Mouse (Mus musculus) forebrain, embryonic 10.5 days (tissue): Measurements from ENCODE around the gene Cbwd1. TPM values are rescaled to one million over a fixed set of nuclear protein-coding genes. Genes with fewer than 3 reads are reported as not detected.

ENCODE experiments used
- DNase-seq: peaks from one replicate; pipeline ENCODE4 v3.0.0-alpha.2; 2017; ENCODE audit warnings: low spot score; ENCODE audit errors: extremely low spot score
- H3K27ac ChIP-seq: fragments of 300-500 bp; sonication (generic); 2 replicates; pipeline ENCODE4 v1.5.1; 2016; ENCODE audit warnings: mild to moderate bottlenecking
- H3K27me3 ChIP-seq: fragments of 300-500 bp; sonication (generic); 2 replicates; pipeline ENCODE4 v1.6.1; 2016; ENCODE audit warnings: mild to moderate bottlenecking; ENCODE audit not compliant: poor library complexity, severe bottlenecking
- H3K36me3 ChIP-seq: fragments of 300-500 bp; sonication (generic); replicated peaks from 2 replicates; pipeline ENCODE4 v1.6.1; 2016; ENCODE audit warnings: mild to moderate bottlenecking, moderate library complexity
- H3K4me1 ChIP-seq: fragments of 300-500 bp; sonication (generic); 2 replicates; pipeline ENCODE4 v1.6.1; 2016
- H3K4me3 ChIP-seq: fragments of 300-500 bp; sonication (generic); 2 replicates; pipeline ENCODE4 v1.5.1; 2016; ENCODE audit warnings: mild to moderate bottlenecking, moderate library complexity
- H3K9me3 ChIP-seq: fragments of 300-500 bp; sonication (generic); 2 replicates; pipeline ENCODE4 v1.6.1; 2016; ENCODE audit warnings: mild to moderate bottlenecking, moderate library complexity
- WGBS: fragments of 180-500 bp; shearing (Covaris S2); methylation state at CpG from one replicate; pipeline ENCODE4 v1.1.7; 2016; 5-methylcytosine and 5-hydroxymethylcytosine counted together
- polyA plus RNA-seq: library from polyadenylated mRNA; unstranded; fragments of >200 nt; fragmentation: Nextera tagmentation; extraction: Ambion mirVana; gene quantifications from 2 replicates; pipeline ENCODE4 v1.2.1, GENCODE M21; 2016

Gene Cbwd1
- polyA plus RNA-seq, result 22.1 and 22.3 TPM in 2 replicates

DNA sequence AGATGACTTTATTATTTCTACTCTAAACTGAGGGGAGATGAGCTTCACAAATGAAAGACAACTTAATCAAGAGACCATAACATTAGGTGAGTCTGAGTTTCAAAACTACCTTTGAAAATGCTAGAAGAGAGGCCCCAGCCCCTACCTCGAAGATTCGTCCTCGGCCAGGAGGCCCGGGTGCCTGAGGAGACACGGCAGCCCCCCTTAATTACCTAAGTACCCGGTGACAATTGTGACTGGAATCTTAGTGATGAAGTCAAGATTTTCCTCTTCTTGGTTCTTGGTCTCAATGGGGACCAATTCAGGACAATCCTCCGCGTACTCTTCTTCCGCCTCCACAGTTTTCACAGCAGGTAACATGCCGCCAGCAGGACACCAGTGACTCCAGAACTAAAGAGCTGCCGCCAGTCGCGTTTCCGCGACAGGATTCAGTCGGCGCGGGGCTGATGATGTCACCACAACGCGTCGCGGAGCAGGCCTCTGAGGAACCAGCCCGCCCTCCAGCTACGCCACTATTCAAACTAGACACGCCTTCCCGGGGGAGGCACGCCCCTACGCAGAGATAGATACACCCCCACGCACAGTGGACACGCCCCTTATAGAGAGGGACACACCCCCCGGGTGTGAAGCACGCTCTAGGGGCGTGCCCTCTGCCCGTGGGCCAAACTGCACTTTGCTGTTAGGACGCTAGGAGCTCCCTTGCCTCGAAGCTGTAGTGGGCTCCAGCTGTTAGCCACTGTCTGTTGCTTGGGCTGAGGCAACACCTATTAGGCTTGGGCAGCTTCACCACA lies at the start of gene Cbwd1:
Gene Cbwd1 (minus strand): TSS at position 439 of the 791 bp plus-strand sequence.
- WGBS, result 0% methylated on average over 36 of the region's 36 CpGs
- H3K27ac ChIP-seq, result peak within 1 kb of the TSS; percentile 83
- DNase-seq, result peak; percentile 98

DNA sequence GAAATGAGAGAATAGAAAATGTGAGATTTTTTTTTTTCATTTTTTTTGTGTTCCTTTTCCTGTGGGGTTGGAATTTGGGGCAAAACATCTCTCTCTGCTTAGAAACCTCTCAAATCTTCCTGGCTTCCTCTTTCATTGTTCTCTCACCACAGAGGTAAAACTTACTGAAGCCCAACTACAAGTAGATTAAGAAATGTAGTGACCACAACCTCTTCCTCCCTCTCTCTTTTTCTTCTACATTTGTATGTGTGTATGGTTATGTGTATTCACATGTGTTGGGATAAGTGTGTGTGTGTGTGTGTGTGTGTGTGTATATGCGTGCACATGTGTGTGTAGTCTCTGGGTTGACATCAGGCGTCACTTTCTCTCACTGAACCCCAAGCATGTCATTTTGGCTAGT lies 47.1 kb upstream of the Cbwd1 start:
- Histone ChIP-seq H3K9me3 (no peaks in the 10 kb centered on the region), H3K27me3 (peaks cover 6% of the 10 kb centered on the region; the same call in 1 of the 2 replicates), H3K4me3 (no peak overlapping the region), H3K27ac (no peak overlapping the region), H3K36me3 (no peaks in the 10 kb centered on the region), H3K4me1 (no peaks in the 10 kb centered on the region)
- no peak for DNase-seq
- WGBS, result 94% methylated on average over 2 of the region's 2 CpGs

More for the DNA sequence above, at the start of gene Cbwd1:
- H3K4me1 ChIP-seq, result peaks cover 12% of the 10 kb centered on the region
- peak within 1 kb of the TSS; percentile 68 for H3K4me3 ChIP-seq
- no peaks in the 10 kb centered on the region for H3K9me3 ChIP-seq
- H3K27me3 ChIP-seq, result no peaks in the 10 kb centered on the region
- H3K36me3 ChIP-seq, result peaks cover 14% of the 10 kb centered on the region

DNA sequence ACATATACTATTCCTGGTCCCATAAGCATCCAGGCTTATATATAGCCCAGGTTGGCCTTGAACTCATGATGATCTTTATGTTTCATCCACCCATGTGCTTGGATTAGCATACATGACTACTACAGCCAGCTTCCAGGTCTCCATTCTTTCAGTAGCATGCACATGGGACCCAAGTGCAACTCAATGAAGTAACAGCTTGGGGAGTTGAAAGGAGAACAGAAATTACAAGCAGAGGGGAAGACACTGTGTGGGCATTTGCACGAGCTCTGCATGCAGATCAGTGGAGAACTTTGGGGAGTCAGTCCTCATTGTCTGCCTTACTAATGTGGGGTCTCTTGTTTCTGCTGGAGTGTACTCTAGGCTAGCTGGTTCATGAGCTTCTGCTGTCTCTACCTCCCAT lies 45.3 kb upstream of the Cbwd1 start:
- Histone ChIP-seq H3K4me3 (no peak overlapping the region), H3K27me3 (peaks cover 23% of the 10 kb centered on the region), H3K4me1 (no peaks in the 10 kb centered on the region), H3K27ac (no peak overlapping the region), H3K9me3 (no peaks in the 10 kb centered on the region), H3K36me3 (no peaks in the 10 kb centered on the region)
- 70% methylated on average over 1 of the region's 1 CpGs for WGBS
- no peak for DNase-seq

DNA sequence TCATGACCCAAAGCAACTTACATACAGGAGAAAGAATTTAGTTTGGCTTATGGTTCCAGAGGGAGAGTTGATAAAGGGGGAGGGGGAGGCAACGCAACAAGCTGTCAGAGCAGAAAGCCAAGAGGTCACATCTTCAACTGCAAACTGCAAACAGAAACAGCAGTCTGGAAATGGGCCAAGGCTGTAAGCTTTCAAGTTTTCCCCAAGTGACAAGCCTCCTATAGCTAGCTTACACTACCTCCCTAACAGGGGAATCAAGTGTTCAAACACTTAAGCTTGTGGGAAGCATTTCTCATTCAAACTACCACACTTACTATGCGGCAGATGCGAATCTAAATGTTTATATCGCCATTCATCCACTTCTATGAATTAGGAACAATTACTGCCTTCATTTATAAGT lies 42.4 kb upstream of the Cbwd1 start:
- no peak overlapping the region for H3K27ac ChIP-seq
- H3K4me3 ChIP-seq, result no peak overlapping the region
- no peak for DNase-seq
- H3K27me3 ChIP-seq, result peaks cover 52% of the 10 kb centered on the region
- H3K4me1 ChIP-seq, result peaks cover 13% of the 10 kb centered on the region
- WGBS, result 85% methylated on average over 4 of the region's 4 CpGs
- no peaks in the 10 kb centered on the region for H3K36me3 ChIP-seq
- H3K9me3 ChIP-seq, result no peaks in the 10 kb centered on the region

DNA sequence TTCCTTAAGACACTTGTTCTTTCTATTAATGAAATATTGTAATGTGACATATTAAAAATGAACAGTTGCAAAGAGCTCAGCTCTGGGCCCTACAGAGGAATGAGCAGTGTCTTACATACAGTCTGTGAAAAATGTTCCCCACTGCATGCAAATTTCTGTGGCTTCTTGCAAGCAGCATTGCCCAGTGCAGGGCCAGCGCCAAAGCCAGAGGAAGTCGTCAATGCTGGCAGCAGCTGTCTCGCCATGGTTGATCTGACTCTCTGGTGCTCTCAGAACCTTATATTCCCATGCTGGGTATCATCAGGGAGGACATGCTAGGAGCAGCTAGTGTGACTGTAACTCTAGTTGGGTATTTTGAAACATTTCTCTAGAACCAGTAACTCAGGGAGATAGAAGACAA lies 41.4 kb upstream of the Cbwd1 start:
- DNase-seq, result no peak

DNA sequence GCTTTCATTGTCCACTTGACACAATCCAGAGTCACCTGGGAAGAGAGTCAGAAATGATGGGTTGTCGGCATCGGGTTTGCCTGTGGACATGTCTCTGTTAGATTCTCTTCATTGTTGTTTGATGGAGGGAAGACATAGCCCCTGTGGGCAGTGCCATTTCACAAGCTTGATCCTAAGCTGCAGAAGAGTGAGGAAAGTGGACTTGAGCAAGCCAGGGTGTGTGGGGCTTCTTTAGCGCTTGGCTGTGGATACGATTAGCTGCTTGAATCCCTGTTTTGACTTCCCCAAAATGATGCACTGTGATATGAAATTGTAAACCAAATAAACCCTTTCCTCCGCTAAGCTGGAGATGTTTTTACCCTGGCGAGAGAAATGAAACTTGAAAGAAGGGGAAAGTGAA lies 40.6 kb upstream of the Cbwd1 start:
- no peak for DNase-seq
- no peaks in the 10 kb centered on the region for H3K9me3 ChIP-seq
- 91% methylated on average over 6 of the region's 6 CpGs for WGBS
- peaks cover 13% of the 10 kb centered on the region for H3K4me1 ChIP-seq
- H3K27ac ChIP-seq, result no peak overlapping the region
- H3K4me3 ChIP-seq, result no peak overlapping the region
- H3K27me3 ChIP-seq, result peaks cover 70% of the 10 kb centered on the region
- H3K36me3 ChIP-seq, result no peaks in the 10 kb centered on the region

More for the DNA sequence above, 41.4 kb upstream of the Cbwd1 start:
- H3K4me3 ChIP-seq, result no peak overlapping the region
- no peak overlapping the region for H3K27ac ChIP-seq
- peaks cover 13% of the 10 kb centered on the region for H3K4me1 ChIP-seq
- H3K27me3 ChIP-seq, result peaks cover 62% of the 10 kb centered on the region
- H3K9me3 ChIP-seq, result no peaks in the 10 kb centered on the region
- 80% methylated on average over 3 of the region's 3 CpGs for WGBS
- no peaks in the 10 kb centered on the region for H3K36me3 ChIP-seq

DNA sequence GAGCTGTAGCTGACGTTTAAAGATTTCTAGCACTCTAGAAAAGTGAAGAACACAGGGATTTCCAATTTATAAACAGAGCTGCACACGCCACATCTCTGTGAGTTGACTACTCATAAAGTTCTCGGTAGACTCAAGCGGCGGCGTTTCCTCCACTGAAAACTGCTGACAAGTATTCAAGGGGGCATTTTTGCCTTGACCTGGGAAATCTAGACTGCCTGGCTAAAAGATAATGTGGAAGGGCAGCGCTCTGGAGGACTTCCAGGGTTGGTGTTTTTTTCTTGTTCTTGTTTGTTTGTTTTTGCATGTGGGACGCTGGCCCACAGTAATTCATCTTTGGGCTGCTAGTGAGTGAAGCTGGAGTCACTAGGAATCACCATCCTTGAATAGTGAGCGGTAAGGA lies 38.7 kb upstream of the Cbwd1 start:
- no peak overlapping the region for H3K27ac ChIP-seq
- no peaks in the 10 kb centered on the region for H3K36me3 ChIP-seq
- H3K4me3 ChIP-seq, result peak overlapping the region; percentile 78
- peaks cover 13% of the 10 kb centered on the region for H3K4me1 ChIP-seq
- peaks cover 82% of the 10 kb centered on the region for H3K27me3 ChIP-seq
- peak; percentile 25 for DNase-seq
- no peaks in the 10 kb centered on the region for H3K9me3 ChIP-seq
- 46% methylated on average over 9 of the region's 9 CpGs for WGBS

DNA sequence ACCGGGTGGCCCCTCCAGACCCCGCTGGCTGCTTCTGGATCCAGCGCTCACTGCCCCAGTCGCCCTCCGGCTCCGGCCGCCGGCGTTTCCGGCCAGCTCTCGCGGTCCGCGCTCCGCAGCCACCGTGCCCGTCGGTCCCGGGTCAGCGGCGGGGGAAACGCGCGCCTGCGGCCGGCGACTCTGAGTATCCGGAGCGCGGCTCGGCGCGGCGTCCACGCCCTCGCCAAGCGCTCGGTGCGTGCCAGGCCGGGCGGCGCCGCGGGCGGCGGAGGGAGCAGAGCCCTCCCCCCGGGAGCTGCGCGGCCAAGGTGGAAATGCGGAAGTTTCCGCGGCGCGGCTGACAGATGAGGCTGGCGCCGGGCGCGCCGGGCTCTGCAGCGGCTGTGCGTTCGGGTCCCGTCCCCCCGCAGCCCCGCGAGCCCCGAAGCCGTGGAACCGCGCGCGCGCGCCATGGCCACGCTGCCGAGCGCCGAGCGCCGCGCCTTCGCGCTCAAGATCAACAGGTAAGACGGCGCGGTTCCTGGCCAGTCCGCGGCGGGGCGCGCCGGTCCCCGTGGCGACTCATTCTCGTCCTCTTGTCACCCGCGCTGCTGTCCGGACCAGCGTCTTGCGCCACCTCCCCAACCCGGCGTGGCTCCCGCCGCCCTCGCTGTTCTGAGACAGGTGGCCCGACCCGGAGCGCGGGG lies 37.9 kb upstream of the Cbwd1 start, which contains the start of gene Dock8:
Gene Dock8 (plus strand): TSS at position 334 of the 686 bp plus-strand sequence.
- no peaks in the 10 kb centered on the region for H3K9me3 ChIP-seq
- no peaks in the 10 kb centered on the region for H3K36me3 ChIP-seq
- peak; percentile 49 for DNase-seq
- peaks cover 13% of the 10 kb centered on the region for H3K4me1 ChIP-seq
- H3K27ac ChIP-seq, result peak within 1 kb of the TSS; percentile 68
- WGBS, result under 1% methylated on average over 109 of the region's 109 CpGs
- peak within 1 kb of the TSS; percentile 78 for H3K4me3 ChIP-seq
- peaks cover 82% of the 10 kb centered on the region for H3K27me3 ChIP-seq

DNA sequence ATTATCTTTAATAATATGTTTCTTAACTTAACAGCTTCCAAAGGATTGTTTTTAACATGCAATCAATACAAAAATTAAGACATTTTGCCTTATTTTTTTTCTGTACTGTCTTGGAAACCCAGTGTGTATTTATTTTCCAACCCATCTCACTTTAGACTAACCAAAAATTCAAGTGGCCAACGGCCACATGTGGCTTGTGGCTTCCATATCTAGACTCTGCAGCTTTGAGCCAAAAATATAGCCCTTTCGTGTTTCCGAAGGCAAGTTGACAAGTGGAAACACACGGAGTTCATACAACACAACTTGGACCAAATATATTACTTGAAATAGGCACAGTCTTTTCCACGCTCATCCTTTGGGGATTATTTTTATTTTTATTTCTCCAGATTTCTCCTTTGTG lies 37.2 kb upstream of the Cbwd1 start:
- peak overlapping the region; percentile 78; the same call in 1 of the 2 replicates for H3K4me3 ChIP-seq
- H3K4me1 ChIP-seq, result peaks cover 13% of the 10 kb centered on the region
- WGBS, result 74% methylated on average over 5 of the region's 5 CpGs
- H3K9me3 ChIP-seq, result no peaks in the 10 kb centered on the region
- peaks cover 77% of the 10 kb centered on the region for H3K27me3 ChIP-seq
- no peak overlapping the region for H3K27ac ChIP-seq
- no peaks in the 10 kb centered on the region for H3K36me3 ChIP-seq
- DNase-seq, result no peak

DNA sequence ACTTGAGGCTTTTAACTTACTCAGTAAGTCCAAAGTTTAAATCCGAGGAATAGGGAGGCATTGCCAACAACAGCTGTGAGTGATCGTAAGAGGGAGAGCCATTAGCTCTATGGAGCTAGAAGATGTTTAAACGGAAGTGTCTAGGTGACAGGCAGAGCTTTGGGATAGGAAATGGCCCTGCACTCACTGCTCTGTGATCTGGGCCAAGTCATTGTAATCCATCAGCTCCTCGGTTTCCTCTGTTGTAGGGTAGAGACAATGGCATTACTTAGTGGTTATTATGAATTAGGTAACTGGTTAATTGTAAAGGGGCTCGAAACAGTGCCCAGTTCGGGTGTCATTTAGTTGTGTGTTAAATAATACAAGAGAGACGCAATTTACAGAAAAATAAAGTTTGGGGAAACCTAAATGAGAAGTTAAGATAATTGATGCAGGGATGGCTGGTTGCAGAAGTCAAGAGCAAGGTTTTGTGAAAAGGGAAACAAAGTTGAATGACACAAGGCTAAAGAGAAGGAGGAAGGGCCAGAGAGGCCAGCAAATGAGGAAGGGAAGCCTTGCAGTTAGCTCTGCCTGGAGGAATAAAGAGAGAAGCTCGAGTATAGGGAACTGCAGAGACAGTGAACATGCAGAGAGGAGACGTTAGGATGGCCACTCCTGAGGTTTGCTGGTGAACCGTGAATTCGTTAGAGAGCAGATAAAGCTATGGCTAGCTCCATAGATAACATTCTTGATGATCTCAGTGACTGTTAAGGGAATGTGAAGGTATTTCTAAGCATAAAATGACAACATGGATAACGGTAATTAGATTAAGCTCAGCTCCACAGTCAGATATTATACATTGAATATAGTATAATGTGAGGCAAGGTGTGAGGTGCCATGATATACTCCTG lies 35.6 kb upstream of the Cbwd1 start:
- Histone ChIP-seq H3K27me3 (peaks cover 63% of the 10 kb centered on the region), H3K4me3 (no peak overlapping the region), H3K9me3 (no peaks in the 10 kb centered on the region), H3K36me3 (no peaks in the 10 kb centered on the region), H3K4me1 (peaks cover 13% of the 10 kb centered on the region), H3K27ac (no peak overlapping the region)
- WGBS, result 74% methylated on average over 12 of the region's 12 CpGs
- DNase-seq, result no peak

DNA sequence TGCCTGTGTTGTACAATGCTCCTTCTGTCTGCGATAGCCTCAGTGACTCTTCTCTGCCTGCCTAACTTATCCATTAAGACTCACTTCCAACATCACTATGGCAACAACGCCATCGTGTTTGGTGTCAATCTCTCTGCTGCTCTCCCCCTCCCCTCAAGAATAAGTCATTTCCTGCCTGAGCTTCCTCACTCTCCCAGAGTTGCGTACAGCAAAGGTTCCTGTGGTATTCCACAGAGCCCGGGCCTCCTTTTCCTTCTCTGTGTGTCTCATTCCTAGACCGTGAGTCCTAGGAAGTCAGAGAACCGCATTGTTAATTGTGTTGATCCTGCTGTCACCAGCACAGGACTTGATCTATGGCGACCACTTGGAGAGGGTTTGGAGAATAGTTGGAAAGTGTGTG lies 33.5 kb upstream of the Cbwd1 start:
- WGBS, result 58% methylated on average over 8 of the region's 8 CpGs
- Histone ChIP-seq H3K27me3 (peaks cover 41% of the 10 kb centered on the region), H3K36me3 (no peaks in the 10 kb centered on the region), H3K4me3 (no peak overlapping the region), H3K4me1 (peaks cover 11% of the 10 kb centered on the region), H3K27ac (no peak overlapping the region), H3K9me3 (no peaks in the 10 kb centered on the region)
- no peak for DNase-seq

DNA sequence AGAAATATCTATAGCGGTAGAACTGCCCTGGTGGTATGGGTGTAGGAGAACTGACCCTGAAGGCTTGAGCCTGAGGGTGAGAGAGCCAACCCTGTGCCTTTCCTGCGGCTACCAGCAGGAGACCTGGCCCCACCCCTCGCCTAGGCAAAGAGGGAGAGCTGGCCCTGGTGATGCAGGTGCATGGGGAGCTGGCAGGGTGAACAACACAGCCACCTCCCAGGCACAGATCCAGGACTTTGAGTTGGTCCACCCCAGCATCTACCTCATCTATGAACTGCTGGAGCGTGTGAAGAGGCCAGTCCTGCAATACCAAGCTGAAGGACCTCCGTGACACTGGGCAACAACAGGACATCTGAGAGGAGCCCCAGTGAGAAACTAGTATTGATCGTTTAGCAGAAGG lies 32.1 kb upstream of the Cbwd1 start:
- H3K27ac ChIP-seq, result no peak overlapping the region
- H3K9me3 ChIP-seq, result no peaks in the 10 kb centered on the region
- H3K36me3 ChIP-seq, result no peaks in the 10 kb centered on the region
- DNase-seq, result no peak
- peaks cover 27% of the 10 kb centered on the region for H3K27me3 ChIP-seq
- no peaks in the 10 kb centered on the region for H3K4me1 ChIP-seq
- WGBS, result 72% methylated on average over 6 of the region's 6 CpGs
- H3K4me3 ChIP-seq, result no peak overlapping the region
